Mouse (Mus musculus) cerebellum, adult 2 months (tissue): Measurements from ENCODE around the gene Kcnt2.

Experiments
- CTCF ChIP-seq: fragments of 200-500 bp; IDR thresholded peaks from 2 replicates; pipeline ENCODE4 v1.5.1; 2011; ENCODE audit warnings: low read depth, mild to moderate bottlenecking, control low read depth, low read length, moderate library complexity, borderline replicate concordance; ENCODE audit not compliant: insufficient read depth
- POLR2A ChIP-seq: fragments of 200-500 bp; IDR thresholded peaks from 2 replicates; pipeline ENCODE4 v1.6.1; 2011; ENCODE audit warnings: low read length, control low read depth, borderline replicate concordance; ENCODE audit not compliant: insufficient read depth

DNA sequence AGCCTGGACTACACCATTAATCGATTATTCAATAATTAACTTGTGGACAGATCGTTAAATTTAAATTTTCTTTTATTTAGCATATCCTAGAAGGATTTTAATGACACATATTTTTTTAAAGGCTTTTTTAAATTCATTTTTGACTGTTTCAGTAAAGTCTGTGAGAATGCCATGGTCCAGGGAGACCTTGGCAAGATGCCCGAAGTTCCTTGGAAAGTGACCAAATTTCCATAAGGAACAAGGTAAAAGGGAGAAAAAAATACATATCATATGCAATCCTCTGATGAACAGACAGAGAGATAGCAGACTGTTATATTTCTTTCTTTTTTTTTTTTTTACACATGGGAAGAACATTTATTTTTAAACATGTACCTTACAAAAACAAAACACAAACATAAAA is 296.1 kb downstream of the Kcnt2 start:
- no peak for TF ChIP-seq POLR2A
- no peak for TF ChIP-seq CTCF
